Mouse (Mus musculus) liver, embryonic 14.5 days (tissue): Measurements from ENCODE around the gene Palm.
A peak's percentile ranks its signal among the peaks of the same experiment; 100 is the strongest.

Experiments
- CTCF ChIP-seq: IDR thresholded peaks from 2 replicates; pipeline ENCODE4 v1.5.1; 2016; ENCODE audit warnings: antibody characterized with exemption, low read depth, control low read depth
- EP300 ChIP-seq: IDR thresholded peaks from 2 replicates; pipeline ENCODE4 v1.6.1; 2016; ENCODE audit warnings: antibody characterized with exemption, low read depth

DNA sequence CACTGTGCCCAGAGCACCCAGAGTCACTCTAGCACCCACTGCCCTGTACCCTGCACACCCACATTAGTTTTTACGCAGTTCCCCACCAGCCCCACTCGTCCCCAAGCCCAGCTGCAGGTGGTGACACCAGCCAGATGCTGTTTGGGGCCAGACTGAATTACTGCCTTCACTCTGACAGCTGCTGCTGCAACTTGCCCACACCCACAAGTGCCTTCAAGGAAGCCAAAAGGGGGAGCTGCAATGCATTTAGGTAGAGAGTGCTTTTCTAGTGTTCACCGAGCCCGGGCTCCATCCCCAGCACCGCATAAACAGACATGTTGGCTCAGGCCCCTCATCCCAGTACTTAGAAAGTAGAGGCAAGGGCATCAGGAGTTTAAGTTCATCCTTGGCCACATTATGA is 11.4 kb upstream of the Palm start:
- TF ChIP-seq CTCF: 0 out of 2 replicates have a peak, but pooled peaks have one; percentile 14
- TF ChIP-seq EP300: no peak
